Mouse (Mus musculus) left cerebral cortex, adult 8-10 months (tissue): ENCODE measurements at regions not wholly inside any gene's neighbourhood (a gene's known extent, or its start where the extent isn't known, plus 50 kb on each side); places are given as distances from the start of the nearest gene placed in this dataset.
A peak's percentile ranks its signal among the peaks of the same experiment; 100 is the strongest.

Source experiments
- DNase-seq, 2 experiments: peaks; one replicate each; pipeline ENCODE4 v3.0.0; 2022; ENCODE audit warnings: low spot score in 2 of 2

GRCm38 (mm10) chr12:117427431-117427830, 88.8 kb upstream of the Rapgef5 start:
- DNase-seq = no peak

- DNase-seq = no peak
These were observed 85.4 kb upstream of the Rapgef5 start for GRCm38 (mm10) chr12:117430886-117431285.

- no peak for DNase-seq
These were observed 83.5 kb upstream of the Rapgef5 start for GRCm38 (mm10) chr12:117432788-117433187.

- DNase-seq = no peak
These were observed 79.3 kb upstream of the Rapgef5 start for GRCm38 (mm10) chr12:117437011-117437410.

GRCm38 (mm10) chr12:117439015-117439605, 77.2 kb upstream of the Rapgef5 start:
- peak in 1 of 2 experiments; percentile 69 for DNase-seq

GRCm38 (mm10) chr12:117444247-117444989, 71.9 kb upstream of the Rapgef5 start:
- no peak for DNase-seq

GRCm38 (mm10) chr12:117447223-117447622, 69.1 kb upstream of the Rapgef5 start:
- DNase-seq = no peak

GRCm38 (mm10) chr12:117447843-117448728, 68.2 kb upstream of the Rapgef5 start:
- no peak for DNase-seq

GRCm38 (mm10) chr12:117449080-117449479, 67.2 kb upstream of the Rapgef5 start:
- no peak for DNase-seq

- no peak for DNase-seq
These were observed 66.2 kb upstream of the Rapgef5 start for GRCm38 (mm10) chr12:117450106-117450505.

- DNase-seq = no peak
These were observed 65.4 kb upstream of the Rapgef5 start for GRCm38 (mm10) chr12:117450871-117451270.

- no peak for DNase-seq
These were observed 64.8 kb upstream of the Rapgef5 start for GRCm38 (mm10) chr12:117451441-117451840.

- no peak for DNase-seq
These were observed 60.5 kb upstream of the Rapgef5 start for GRCm38 (mm10) chr12:117455800-117456199.

- DNase-seq = no peak
These were observed 57.9 kb upstream of the Rapgef5 start for GRCm38 (mm10) chr12:117458132-117459070.

- no peak for DNase-seq
These were observed 56.7 kb upstream of the Rapgef5 start for GRCm38 (mm10) chr12:117459541-117459940.

GRCm38 (mm10) chr12:117465206-117465605, 51.1 kb upstream of the Rapgef5 start:
- DNase-seq = no peak

GRCm38 (mm10) chr12:117465998-117466397, 50.3 kb upstream of the Rapgef5 start:
- DNase-seq = no peak
